17 mouse cellular contexts compared by ENCODE assay signal in the genomic region with DNA sequence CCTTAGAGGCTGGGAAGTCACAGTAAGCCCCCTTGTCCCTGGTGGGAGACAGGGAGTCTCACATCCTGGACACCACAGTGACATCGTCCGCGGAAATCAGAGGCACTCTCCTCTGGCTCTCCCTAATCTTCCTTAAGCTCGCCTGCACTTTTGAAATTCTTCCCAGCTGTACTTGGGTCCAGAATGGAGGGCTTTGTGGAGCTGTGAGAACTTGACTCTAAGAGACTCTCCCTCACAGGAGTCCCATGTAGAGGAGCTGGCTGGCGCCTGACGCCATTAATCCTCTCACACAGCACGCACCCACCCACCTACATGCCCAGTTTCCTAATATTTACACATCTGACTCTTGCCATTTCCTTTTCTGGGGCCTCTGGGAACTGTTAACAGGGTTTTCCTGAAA.
DNase-seq lines count a peak whose midpoint lies in the region; ATAC-seq and TF ChIP-seq lines count a peak whose summit lies in the region.
"Had no signal": no experiment of that assay in that cellular context is flagged by ENCODE, and none has a peak within 500 bp of the region (broad histone marks: within the 10 kb centered on the region; RNA-seq: fewer than 3 reads in every experiment).

No protein-coding gene starts in this region.

- ATAC-seq in lung, embryonic 15.5 days (ENCODE audit: borderline replicate concordance, extremely low read depth, low FRiP score, low TSS enrichment) = no peak
- ATAC-seq in lung, postnatal 0 days = no peak
- ATAC-seq in heart, embryonic 15.5 days (replicated peaks; ENCODE audit: insufficient number of reproducible peaks, insufficient read depth, low FRiP score, low read depth) = no peak
- no peak for ATAC-seq in stomach, embryonic 15.5 days (ENCODE audit: insufficient read depth, low FRiP score, low read depth)

- WGBS in lung, embryonic 15.5 days = 34% methylated on average over 7 of the region's 7 CpGs
- WGBS in lung, postnatal 0 days = 47% methylated on average over 7 of the region's 7 CpGs
- WGBS in heart, embryonic 15.5 days = 66% methylated on average over 7 of the region's 7 CpGs
- 53% methylated on average over 7 of the region's 7 CpGs for WGBS in stomach, embryonic 15.5 days

- H3K27ac ChIP-seq in lung, embryonic 15.5 days = peak overlapping the region; percentile 68
- no peak overlapping the region for H3K27ac ChIP-seq in lung, postnatal 0 days (ENCODE audit: low read length)
- H3K27ac ChIP-seq in heart, embryonic 15.5 days = peak overlapping the region; percentile 38; the same call in 1 of the 2 replicates
- H3K27ac ChIP-seq in stomach, embryonic 15.5 days = peak overlapping the region; percentile 62
- H3K27ac ChIP-seq: hindbrain, embryonic 15.5 days; liver, embryonic 15.5 days; neural tube, embryonic 15.5 days had no signal

- TF ChIP-seq CTCF in lung, postnatal 0 days (IDR thresholded peaks at IDR 0.05) = no peak

- no peak for TF ChIP-seq EP300 in lung, postnatal 0 days (IDR thresholded peaks at IDR 0.05)

- H3K9me3 ChIP-seq in lung, embryonic 15.5 days = no peaks in the 10 kb centered on the region
- H3K9me3 ChIP-seq in lung, postnatal 0 days (ENCODE audit: low read length) = no peaks in the 10 kb centered on the region
- H3K9me3 ChIP-seq in heart, embryonic 15.5 days (replicated peaks) = no peaks in the 10 kb centered on the region
- no peaks in the 10 kb centered on the region for H3K9me3 ChIP-seq in stomach, embryonic 15.5 days
- H3K9me3 ChIP-seq: hindbrain, embryonic 15.5 days; liver, embryonic 15.5 days; megakaryocyte, embryonic 14.5 days; neural tube, embryonic 15.5 days had no signal

- peaks cover 39% of the 10 kb centered on the region for H3K4me1 ChIP-seq in lung, embryonic 15.5 days
- no peaks in the 10 kb centered on the region for H3K4me1 ChIP-seq in lung, postnatal 0 days (ENCODE audit: insufficient read depth, low read depth, low read length)
- peaks cover 45% of the 10 kb centered on the region for H3K4me1 ChIP-seq in heart, embryonic 15.5 days (replicated peaks)
- H3K4me1 ChIP-seq in stomach, embryonic 15.5 days = peaks cover 6% of the 10 kb centered on the region; the same call in 1 of the 2 replicates
- H3K4me1 ChIP-seq: hindbrain, embryonic 15.5 days; liver, embryonic 15.5 days had no signal

- H3K4me3 ChIP-seq in lung, embryonic 15.5 days = no peak overlapping the region
- H3K4me3 ChIP-seq in lung, postnatal 0 days (ENCODE audit: low read depth, low read length) = no peak overlapping the region
- no peak overlapping the region for H3K4me3 ChIP-seq in heart, embryonic 15.5 days
- no peak overlapping the region for H3K4me3 ChIP-seq in stomach, embryonic 15.5 days (replicated peaks)
- H3K4me3 ChIP-seq: erythroblast, embryonic 14.5 days; hindbrain, embryonic 15.5 days; liver, embryonic 15.5 days; megakaryocyte, embryonic 14.5 days; neural tube, embryonic 15.5 days had no signal

- DNase-seq in heart, adult 11 months = peak; percentile 95
- DNase-seq in heart, postnatal 25 days (ENCODE audit: low spot score) = no peak
- no peak for DNase-seq in lung, postnatal 0 days (ENCODE audit: low spot score)
- no peak for DNase-seq in ovary, postnatal 14 days (ENCODE audit: low spot score)
- no peak for DNase-seq in layer of hippocampus, postnatal 10 days (ENCODE audit: low spot score in 2 of 2)
- DNase-seq: adrenal gland, postnatal 14 days; cerebellum, adult 8-10 months; layer of hippocampus, adult 9-11 months; thymus, postnatal 25 days had no signal

- intact Hi-C loops in heart, postnatal 25 days (cut with DNase I) = loop anchor here (5.0 to 10.0 kb wide), 2 partner anchors 44 to 183 kb away; no protein-coding TSS in a partner anchor

- no peak overlapping the region for H3K4me2 ChIP-seq in lung, embryonic 15.5 days
- no peak overlapping the region for H3K4me2 ChIP-seq in lung, postnatal 0 days (replicated peaks; ENCODE audit: low read depth, low read length)
- no peak overlapping the region for H3K4me2 ChIP-seq in heart, embryonic 15.5 days
- H3K4me2 ChIP-seq in stomach, embryonic 15.5 days = no peak overlapping the region
- H3K4me2 ChIP-seq: hindbrain, embryonic 15.5 days; liver, embryonic 15.5 days; neural tube, embryonic 15.5 days had no signal

- H3K36me3 ChIP-seq in lung, embryonic 15.5 days = no peaks in the 10 kb centered on the region
- no peaks in the 10 kb centered on the region for H3K36me3 ChIP-seq in lung, postnatal 0 days (ENCODE audit: insufficient read depth, low read length)
- H3K36me3 ChIP-seq in heart, embryonic 15.5 days = no peaks in the 10 kb centered on the region
- no peaks in the 10 kb centered on the region for H3K36me3 ChIP-seq in stomach, embryonic 15.5 days
- H3K36me3 ChIP-seq: hindbrain, embryonic 15.5 days; liver, embryonic 15.5 days; neural tube, embryonic 15.5 days had no signal

- no peaks in the 10 kb centered on the region for H3K27me3 ChIP-seq in lung, embryonic 15.5 days
- no peaks in the 10 kb centered on the region for H3K27me3 ChIP-seq in lung, postnatal 0 days (replicated peaks; ENCODE audit: insufficient read depth, low read length)
- no peaks in the 10 kb centered on the region for H3K27me3 ChIP-seq in heart, embryonic 15.5 days
- H3K27me3 ChIP-seq in stomach, embryonic 15.5 days (replicated peaks) = no peaks in the 10 kb centered on the region
- H3K27me3 ChIP-seq: hindbrain, embryonic 15.5 days; liver, embryonic 15.5 days; neural tube, embryonic 15.5 days had no signal

- no peak overlapping the region for H3K9ac ChIP-seq in lung, embryonic 15.5 days
- H3K9ac ChIP-seq in lung, postnatal 0 days (replicated peaks; ENCODE audit: low read depth) = no peak overlapping the region
- H3K9ac ChIP-seq in heart, embryonic 15.5 days = no peak overlapping the region
- H3K9ac ChIP-seq in stomach, embryonic 15.5 days = no peak overlapping the region
- H3K9ac ChIP-seq: hindbrain, embryonic 15.5 days; liver, embryonic 15.5 days; neural tube, embryonic 15.5 days had no signal
